Mouse (Mus musculus) layer of hippocampus, adult 18-20 months (tissue): ENCODE results near the gene Tgfbr1. TPM values are rescaled to one million over a fixed set of nuclear protein-coding genes. Genes with fewer than 3 reads are reported as not detected.

Experiments
- DNase-seq, 2 experiments: peaks; one replicate each; pipeline ENCODE4 v3.0.0; 2022; ENCODE audit warnings: low spot score in 2 of 2
- long read RNA-seq: library from polyadenylated mRNA; stranded (forward); transcript quantifications from one replicate; pipeline ENCODE4 v2.0.0, GENCODE M21; 2021
- total RNA-seq, 2 experiments: library from RNA; stranded (reverse); gene quantifications; 2 replicates each; pipeline ENCODE4 v1.2.3; 2021

Gene Tgfbr1
- total RNA-seq = 10 to 100 TPM; 21.3 to 22.7 TPM
- long read RNA-seq, full-length matches to known transcripts = 36 of 38 reads
- long read RNA-seq, partial matches to known transcripts = 1 of 38 reads
- long read RNA-seq, other reads (novel, unspliced or antisense) = 1 of 38 reads

GRCm38 (mm10) chr4:47352803-47353388, at the start of gene Tgfbr1:
Gene Tgfbr1, plus strand, starts transcription at chr4:47353222.
- peak; percentile 92 to 95 for DNase-seq

GRCm38 (mm10) chr4:47303340-47303998, 49.6 kb upstream of the Tgfbr1 start:
- DNase-seq = no peak

- no peak for DNase-seq
Measured at GRCm38 (mm10) chr4:47309886-47310625, 43.0 kb upstream of the Tgfbr1 start.

- no peak for DNase-seq
Measured at GRCm38 (mm10) chr4:47310812-47311211, 42.2 kb upstream of the Tgfbr1 start.

- DNase-seq = no peak
Measured at GRCm38 (mm10) chr4:47311467-47311866, 41.6 kb upstream of the Tgfbr1 start.

- DNase-seq = no peak
Measured at GRCm38 (mm10) chr4:47311929-47312328, 41.1 kb upstream of the Tgfbr1 start.

GRCm38 (mm10) chr4:47312676-47313075, 40.3 kb upstream of the Tgfbr1 start:
- peak; percentile 64 to 76 for DNase-seq

GRCm38 (mm10) chr4:47313710-47314410, 39.2 kb upstream of the Tgfbr1 start:
- DNase-seq = no peak

GRCm38 (mm10) chr4:47315458-47315857, 37.6 kb upstream of the Tgfbr1 start:
- no peak for DNase-seq

- DNase-seq = no peak
Measured at GRCm38 (mm10) chr4:47316432-47316831, 36.6 kb upstream of the Tgfbr1 start.

- no peak for DNase-seq
Measured at GRCm38 (mm10) chr4:47319561-47320321, 33.3 kb upstream of the Tgfbr1 start.

GRCm38 (mm10) chr4:47322315-47322714, 30.7 kb upstream of the Tgfbr1 start:
- no peak for DNase-seq

- DNase-seq = no peak
Measured at GRCm38 (mm10) chr4:47324206-47324605, 28.8 kb upstream of the Tgfbr1 start.

GRCm38 (mm10) chr4:47327782-47328181, 25.2 kb upstream of the Tgfbr1 start:
- no peak for DNase-seq

GRCm38 (mm10) chr4:47329285-47329684, 23.7 kb upstream of the Tgfbr1 start:
- no peak for DNase-seq

GRCm38 (mm10) chr4:47330378-47331052, 22.5 kb upstream of the Tgfbr1 start:
- DNase-seq = no peak

- DNase-seq = no peak
Measured at GRCm38 (mm10) chr4:47332812-47333343, 20.1 kb upstream of the Tgfbr1 start.

- DNase-seq = no peak
Measured at GRCm38 (mm10) chr4:47333541-47333940, 19.5 kb upstream of the Tgfbr1 start.

- DNase-seq = no peak
Measured at GRCm38 (mm10) chr4:47336941-47337600, 16.0 kb upstream of the Tgfbr1 start.
